Mouse (Mus musculus) embryonic facial prominence, embryonic 10.5 days (tissue): ENCODE data around the gene Olfr523. TPM values are rescaled to one million over a fixed set of nuclear protein-coding genes. Genes with fewer than 3 reads are reported as not detected.

Experiments
- DNase-seq: peaks from one replicate; pipeline ENCODE4 v3.0.0-alpha.2; 2017; ENCODE audit warnings: low spot score
- H3K27ac ChIP-seq: fragments of 300-500 bp; sonication (generic); replicated peaks from 2 replicates; pipeline ENCODE4 v1.5.1; 2016; ENCODE audit warnings: mild to moderate bottlenecking
- H3K27me3 ChIP-seq: fragments of 300-500 bp; sonication (generic); replicated peaks from 2 replicates; pipeline ENCODE4 v1.6.1; 2016; ENCODE audit warnings: low read depth, mild to moderate bottlenecking; ENCODE audit not compliant: poor library complexity, severe bottlenecking
- H3K36me3 ChIP-seq: fragments of 300-500 bp; sonication (generic); replicated peaks from 2 replicates; pipeline ENCODE4 v1.6.1; 2016; ENCODE audit warnings: mild to moderate bottlenecking, moderate library complexity
- H3K4me1 ChIP-seq: fragments of 300-500 bp; sonication (generic); 2 replicates; pipeline ENCODE4 v1.6.1; 2016
- H3K4me3 ChIP-seq: fragments of 300-500 bp; sonication (generic); 2 replicates; pipeline ENCODE4 v1.5.1; 2016; ENCODE audit warnings: mild to moderate bottlenecking, moderate library complexity
- H3K9me3 ChIP-seq: fragments of 300-500 bp; sonication (generic); 2 replicates; pipeline ENCODE4 v1.6.1; 2016; ENCODE audit warnings: mild to moderate bottlenecking
- WGBS: fragments of 180-500 bp; shearing (Covaris S2); methylation state at CpG from one replicate; pipeline ENCODE4 v1.1.7; 2016; 5-methylcytosine and 5-hydroxymethylcytosine counted together
- polyA plus RNA-seq: library from polyadenylated mRNA; unstranded; fragments of >200 nt; fragmentation: Nextera tagmentation; extraction: Ambion mirVana; gene quantifications from 2 replicates; pipeline ENCODE4 v1.2.1, GENCODE M21; 2016

Olfr523 gene
- polyA plus RNA-seq, 1 experiment from 2014 or later, result not detected

DNA sequence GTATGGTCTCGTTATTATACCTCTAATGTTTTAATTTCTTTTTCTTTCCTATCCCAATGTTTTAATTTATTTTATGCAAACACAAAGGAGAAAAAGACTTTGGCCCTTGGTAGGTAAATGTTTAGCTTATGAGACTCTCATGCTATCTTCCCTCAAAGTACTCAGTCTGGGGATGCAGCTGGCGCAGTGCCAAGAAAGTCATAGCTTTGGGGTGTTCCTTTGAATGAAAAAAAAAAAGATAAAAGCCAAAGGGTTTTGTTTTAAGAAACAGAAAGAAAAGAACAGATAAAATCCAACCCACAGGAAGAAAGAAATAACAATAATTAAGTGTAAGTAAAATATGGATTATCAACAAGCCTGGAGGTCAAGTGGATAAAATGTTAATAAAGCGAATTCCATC lies 35.7 kb downstream of the Olfr523 start:
- 82% methylated on average over 3 of the region's 3 CpGs for WGBS
- Histone ChIP-seq H3K4me1 (no peaks in the 10 kb centered on the region), H3K27me3 (no peaks in the 10 kb centered on the region), H3K9me3 (no peaks in the 10 kb centered on the region), H3K36me3 (no peaks in the 10 kb centered on the region), H3K27ac (no peak overlapping the region), H3K4me3 (no peak overlapping the region)
- DNase-seq, result no peak

DNA sequence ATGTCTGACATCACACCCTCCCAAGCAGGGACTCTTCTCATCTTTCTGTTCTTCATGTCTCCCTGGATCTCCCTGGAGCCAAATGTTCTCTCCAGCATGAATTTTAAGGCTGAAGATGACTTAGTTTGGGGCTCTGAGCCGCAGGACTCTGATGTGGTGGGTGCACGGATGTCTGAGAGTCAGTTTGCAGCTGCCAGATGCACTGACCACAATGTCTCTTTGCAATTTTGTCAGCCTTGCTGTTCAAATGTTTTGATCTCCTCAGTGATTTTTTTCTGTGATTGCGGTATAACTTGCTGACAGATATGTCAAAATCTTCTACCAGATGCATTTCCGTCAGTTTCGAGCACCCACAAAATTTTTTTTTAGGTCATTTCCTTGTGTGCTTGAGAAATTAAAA lies 40.8 kb downstream of the Olfr523 start:
- WGBS, result 83% methylated on average over 5 of the region's 5 CpGs
- Histone ChIP-seq H3K4me1 (no peaks in the 10 kb centered on the region), H3K9me3 (no peaks in the 10 kb centered on the region), H3K27me3 (no peaks in the 10 kb centered on the region), H3K27ac (no peak overlapping the region), H3K4me3 (no peak overlapping the region), H3K36me3 (no peaks in the 10 kb centered on the region)
- DNase-seq, result no peak

DNA sequence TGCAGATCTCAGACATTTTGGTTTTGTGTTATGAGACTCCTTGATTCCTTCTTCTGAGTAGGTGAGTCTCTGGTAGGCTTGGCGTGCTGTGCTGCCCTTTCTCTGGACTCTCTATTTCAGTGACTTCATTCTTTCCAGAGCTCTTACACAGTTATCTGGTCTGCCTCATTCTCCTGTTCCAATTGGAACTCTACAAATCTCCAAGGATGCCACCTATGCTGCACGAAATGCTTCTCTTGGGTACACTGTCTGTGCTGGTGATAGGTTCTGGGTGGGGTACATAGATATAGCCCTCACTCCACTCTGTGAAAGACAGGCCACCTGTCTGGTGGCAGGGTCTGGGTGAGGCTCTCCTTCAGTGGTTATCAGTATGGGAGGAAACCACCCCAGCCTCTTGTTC lies 45.0 kb downstream of the Olfr523 start, which contains the start of gene Cd163l1:
Gene Cd163l1 (plus strand): TSS at position 301 of the 400 bp plus-strand sequence.
- Histone ChIP-seq H3K9me3 (no peaks in the 10 kb centered on the region), H3K36me3 (no peaks in the 10 kb centered on the region), H3K4me1 (no peaks in the 10 kb centered on the region), H3K27ac (no peak within 1 kb of the TSS), H3K4me3 (no peak within 1 kb of the TSS), H3K27me3 (no peaks in the 10 kb centered on the region)
- DNase-seq, result no peak
- 88% methylated on average over 2 of the region's 2 CpGs for WGBS

DNA sequence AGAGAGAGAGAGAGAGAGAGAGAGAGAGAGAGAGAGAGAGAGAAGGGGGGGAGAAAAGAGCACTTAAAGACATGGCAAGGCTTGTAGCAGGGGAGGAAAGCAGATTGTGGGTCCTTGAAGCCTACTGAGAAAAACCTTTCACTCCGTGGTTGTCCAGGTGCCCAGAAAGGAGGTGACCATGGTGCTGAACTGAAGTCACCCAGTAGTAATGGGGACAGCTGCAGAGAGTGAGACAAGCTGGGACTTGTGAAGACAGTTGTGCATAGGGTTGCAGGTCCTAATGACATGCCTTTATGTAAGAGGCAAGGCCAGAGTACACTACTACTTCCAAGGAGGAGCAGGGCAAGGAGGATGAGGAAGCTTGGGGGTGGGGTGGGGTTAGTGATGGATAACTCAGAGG lies 46.3 kb downstream of the Olfr523 start:
- H3K27me3 ChIP-seq, result no peaks in the 10 kb centered on the region
- WGBS, result 21% methylated on average over 1 of the region's 1 CpGs
- H3K4me1 ChIP-seq, result no peaks in the 10 kb centered on the region
- DNase-seq, result no peak
- no peak overlapping the region for H3K4me3 ChIP-seq
- H3K27ac ChIP-seq, result no peak overlapping the region
- H3K9me3 ChIP-seq, result no peaks in the 10 kb centered on the region
- no peaks in the 10 kb centered on the region for H3K36me3 ChIP-seq

DNA sequence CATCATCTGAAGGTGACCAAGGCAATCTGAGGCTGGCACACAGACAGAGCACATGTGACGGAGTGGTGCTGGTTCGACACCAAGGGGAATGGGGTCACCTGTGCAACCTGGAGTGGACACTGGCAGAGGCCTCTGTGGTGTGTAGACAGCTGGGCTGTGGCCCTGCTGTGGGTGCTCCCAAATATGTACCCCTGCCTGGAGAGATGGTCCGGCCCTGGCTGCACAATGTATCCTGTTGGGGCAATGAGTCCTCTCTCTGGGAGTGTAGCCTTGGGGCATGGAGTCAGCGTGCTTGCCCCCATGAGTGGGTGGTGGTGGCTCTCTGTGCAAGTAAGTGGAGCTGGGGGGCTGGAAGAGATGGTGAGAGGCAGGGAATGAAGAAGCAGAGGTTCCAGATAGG lies 47.4 kb downstream of the Olfr523 start:
- no peak for DNase-seq
- H3K36me3 ChIP-seq, result no peaks in the 10 kb centered on the region
- no peak overlapping the region for H3K4me3 ChIP-seq
- no peak overlapping the region for H3K27ac ChIP-seq
- no peaks in the 10 kb centered on the region for H3K9me3 ChIP-seq
- H3K4me1 ChIP-seq, result no peaks in the 10 kb centered on the region
- H3K27me3 ChIP-seq, result no peaks in the 10 kb centered on the region
- 87% methylated on average over 4 of the region's 4 CpGs for WGBS

GRCm38 (mm10) chr7:140224209-140224608 lies 51.2 kb downstream of the Olfr523 start:
- H3K36me3 ChIP-seq, result no peaks in the 10 kb centered on the region
- 85% methylated on average over 13 of the region's 13 CpGs for WGBS
- DNase-seq, result no peak
- H3K9me3 ChIP-seq, result no peaks in the 10 kb centered on the region
- no peaks in the 10 kb centered on the region for H3K4me1 ChIP-seq
- H3K4me3 ChIP-seq, result no peak overlapping the region
- no peak overlapping the region for H3K27ac ChIP-seq
- H3K27me3 ChIP-seq, result no peaks in the 10 kb centered on the region

Other genes with a start within 250 kb of the Olfr523 start
- 0.20 and 0.36 TPM in 2 replicates for gene Utf1, start 229.4 kb upstream of the Olfr523 start, polyA plus RNA-seq
- gene 6430531B16Rik, start 194.5 kb upstream of the Olfr523 start, polyA plus RNA-seq, result 0.92 and 1.3 TPM in 2 replicates
- 1.7 and 2.3 TPM in 2 replicates for gene Adam8, start 180.7 kb upstream of the Olfr523 start, polyA plus RNA-seq
- gene Zfp511, start 136.8 kb upstream of the Olfr523 start, polyA plus RNA-seq, result 39.2 and 42.7 TPM in 2 replicates
- gene Tubgcp2, start 136.5 kb upstream of the Olfr523 start, polyA plus RNA-seq, result 80.2 and 80.8 TPM in 2 replicates
- 2.6 and 9.9 TPM in 2 replicates for gene Msx3, start 124.1 kb upstream of the Olfr523 start, polyA plus RNA-seq
- 0.98 and 1.4 TPM in 2 replicates for gene Caly, start 90.7 kb upstream of the Olfr523 start, polyA plus RNA-seq
- not detected in 2 replicates for gene Prap1, start 79.8 kb upstream of the Olfr523 start, polyA plus RNA-seq
- gene Fuom, start 70.8 kb upstream of the Olfr523 start, polyA plus RNA-seq, result 12.4 and 15.9 TPM in 2 replicates
- 18.6 and 21.3 TPM in 2 replicates for gene Paox, start 57.4 kb upstream of the Olfr523 start, polyA plus RNA-seq
- gene Echs1, start 56.7 kb upstream of the Olfr523 start, polyA plus RNA-seq, result 174 and 178 TPM in 2 replicates
- gene Mtg1, start 35.7 kb upstream of the Olfr523 start, polyA plus RNA-seq, result 25.3 and 31.3 TPM in 2 replicates
- 0.15 and 0.67 TPM in 2 replicates for gene Sprn, start 18.3 kb upstream of the Olfr523 start, polyA plus RNA-seq
- gene Olfr522, start 8.5 kb upstream of the Olfr523 start, polyA plus RNA-seq, result not detected in 2 replicates
- gene Olfr524, start 32.7 kb downstream of the Olfr523 start, polyA plus RNA-seq, result not detected in 2 replicates
- not detected in 2 replicates for gene Cd163l1, start 45.0 kb downstream of the Olfr523 start, polyA plus RNA-seq
- gene 5830411N06Rik, start 74.1 kb downstream of the Olfr523 start, polyA plus RNA-seq, result not detected in 2 replicates
- gene Olfr525, start 147.6 kb downstream of the Olfr523 start, polyA plus RNA-seq, result 0.03 TPM in 1 of 2 replicates, not detected in the other
- gene Olfr527, start 160.8 kb downstream of the Olfr523 start, polyA plus RNA-seq, result not detected in 2 replicates
- gene Olfr60, start 188.5 kb downstream of the Olfr523 start, polyA plus RNA-seq, result not detected in 2 replicates
- gene Olfr530, start 203.1 kb downstream of the Olfr523 start, polyA plus RNA-seq, result not detected in 2 replicates
- not detected in 2 replicates for gene Olfr531, start 229.7 kb downstream of the Olfr523 start, polyA plus RNA-seq
- not detected in 2 replicates for gene Olfr532, start 248.4 kb downstream of the Olfr523 start, polyA plus RNA-seq